Comparison of ENCODE assay signal across 24 mouse cellular contexts in genomic region chr19:6569021-6569420, GRCm38 (mm10). TPM values are rescaled to one million over a fixed set of nuclear protein-coding genes. Genes with fewer than 3 reads are reported as not detected.
DNase-seq lines count a peak whose midpoint lies in the region; ATAC-seq and TF ChIP-seq lines count a peak whose summit lies in the region.
"Had no signal": no experiment of that assay in that cellular context is flagged by ENCODE, and none has a peak within 500 bp of the region (broad histone marks: within the 10 kb centered on the region; RNA-seq: fewer than 3 reads in every experiment).

No protein-coding gene starts in this region.

- no peaks in the 10 kb centered on the region for H3K9me3 ChIP-seq in forebrain, embryonic 13.5 days (replicated peaks)
- H3K9me3 ChIP-seq in forebrain, postnatal 0 days (ENCODE audit: low read length) = no peaks in the 10 kb centered on the region
- no peaks in the 10 kb centered on the region for H3K9me3 ChIP-seq in midbrain, embryonic 11.5 days (ENCODE audit: control insufficient read depth, low read length)
- H3K9me3 ChIP-seq in midbrain, embryonic 14.5 days (ENCODE audit: control insufficient read depth, low read length) = no peaks in the 10 kb centered on the region
- H3K9me3 ChIP-seq: embryonic facial prominence, embryonic 13.5 days; forebrain, embryonic 15.5 days; G1E; heart, embryonic 10.5 days had no signal

- H3K9ac ChIP-seq in forebrain, embryonic 13.5 days = 0 out of 2 replicates have a peak overlapping the region, but pooled peaks have one; percentile 16
- no peak overlapping the region for H3K9ac ChIP-seq in forebrain, postnatal 0 days
- H3K9ac ChIP-seq in midbrain, embryonic 11.5 days (ENCODE audit: low read length) = no peak overlapping the region
- no peak overlapping the region for H3K9ac ChIP-seq in midbrain, embryonic 14.5 days (replicated peaks; ENCODE audit: low read length)
- H3K9ac ChIP-seq: embryonic facial prominence, embryonic 13.5 days; forebrain, embryonic 15.5 days; hindbrain, embryonic 14.5 days had no signal

- no peak overlapping the region for H3K27ac ChIP-seq in forebrain, embryonic 13.5 days
- H3K27ac ChIP-seq in forebrain, postnatal 0 days (ENCODE audit: low read depth, low read length) = no peak overlapping the region
- H3K27ac ChIP-seq in midbrain, embryonic 11.5 days (ENCODE audit: low read depth, low read length) = no peak overlapping the region
- no peak overlapping the region for H3K27ac ChIP-seq in midbrain, embryonic 14.5 days (replicated peaks; ENCODE audit: low read depth, low read length)
- H3K27ac ChIP-seq: embryonic facial prominence, embryonic 13.5 days; forebrain, embryonic 15.5 days; heart, embryonic 10.5 days; hindbrain, embryonic 14.5 days had no signal

- TF ChIP-seq CTCF in forebrain, postnatal 0 days (IDR thresholded peaks at IDR 0.05; ENCODE audit: low read depth) = no peak

- no peak overlapping the region for H3K4me2 ChIP-seq in forebrain, embryonic 13.5 days
- H3K4me2 ChIP-seq in forebrain, postnatal 0 days (ENCODE audit: low read depth) = no peak overlapping the region
- no peak overlapping the region for H3K4me2 ChIP-seq in midbrain, embryonic 11.5 days
- no peak overlapping the region for H3K4me2 ChIP-seq in midbrain, embryonic 14.5 days (ENCODE audit: low read length)
- H3K4me2 ChIP-seq: embryonic facial prominence, embryonic 13.5 days; forebrain, embryonic 15.5 days; hindbrain, embryonic 14.5 days had no signal

- no peaks in the 10 kb centered on the region for H3K27me3 ChIP-seq in forebrain, embryonic 13.5 days
- H3K27me3 ChIP-seq in forebrain, postnatal 0 days (ENCODE audit: insufficient read depth, low read length) = no peaks in the 10 kb centered on the region
- H3K27me3 ChIP-seq in midbrain, embryonic 11.5 days (ENCODE audit: control insufficient read depth, insufficient read depth, low read length) = no peaks in the 10 kb centered on the region
- H3K27me3 ChIP-seq in midbrain, embryonic 14.5 days (ENCODE audit: control insufficient read depth, insufficient read depth, low read length) = no peaks in the 10 kb centered on the region; the same call in 1 of the 2 replicates
- H3K27me3 ChIP-seq: forebrain, embryonic 15.5 days had no signal

- no peak overlapping the region for H3K4me3 ChIP-seq in forebrain, embryonic 13.5 days
- H3K4me3 ChIP-seq in forebrain, postnatal 0 days (ENCODE audit: low read depth, low read length) = no peak overlapping the region
- no peak overlapping the region for H3K4me3 ChIP-seq in midbrain, embryonic 11.5 days (ENCODE audit: low read depth, low read length)
- H3K4me3 ChIP-seq in midbrain, embryonic 14.5 days (replicated peaks; ENCODE audit: low read depth, low read length) = no peak overlapping the region
- H3K4me3 ChIP-seq: embryonic facial prominence, embryonic 13.5 days; forebrain, embryonic 15.5 days; heart, embryonic 10.5 days had no signal

- H3K4me1 ChIP-seq in forebrain, embryonic 13.5 days = peaks cover 9% of the 10 kb centered on the region
- no peaks in the 10 kb centered on the region for H3K4me1 ChIP-seq in forebrain, postnatal 0 days (ENCODE audit: insufficient read depth)
- H3K4me1 ChIP-seq in midbrain, embryonic 11.5 days (ENCODE audit: control insufficient read depth, insufficient read depth, low read length) = peaks cover 7% of the 10 kb centered on the region
- H3K4me1 ChIP-seq in midbrain, embryonic 14.5 days (ENCODE audit: control insufficient read depth, insufficient read depth, low read length) = peaks cover 8% of the 10 kb centered on the region; the same call in 1 of the 2 replicates
- H3K4me1 ChIP-seq: embryonic facial prominence, embryonic 13.5 days; forebrain, embryonic 15.5 days; heart, embryonic 10.5 days had no signal

- peak; percentile 47 for DNase-seq in cerebellum, adult 9-11 months
- no peak for DNase-seq in cerebellum, postnatal 4 days (ENCODE audit: low spot score in 2 of 2)
- DNase-seq in forebrain, postnatal 0 days = no peak
- DNase-seq in midbrain, embryonic 11.5 days (ENCODE audit: low spot score, missing footprints) = peak; percentile 69
- DNase-seq in midbrain, embryonic 14.5 days = no peak
- DNase-seq in brain, adult 2 months (ENCODE audit: low read depth, low spot score) = peak; percentile 15
- no peak for DNase-seq in urinary bladder, postnatal 36 days (ENCODE audit: low spot score in 2 of 2)
- DNase-seq: adrenal gland, adult 8-10 months; adrenal gland, postnatal 36 days; gastrocnemius, postnatal 10 days; heart, adult 18-20 months; heart, postnatal 10 days; heart, postnatal 4 days; kidney, adult 2 months had no signal

- H3K36me3 ChIP-seq in forebrain, embryonic 13.5 days (ENCODE audit: poor library complexity, severe bottlenecking) = no peaks in the 10 kb centered on the region
- H3K36me3 ChIP-seq in forebrain, postnatal 0 days (ENCODE audit: insufficient read depth) = no peaks in the 10 kb centered on the region
- no peaks in the 10 kb centered on the region for H3K36me3 ChIP-seq in midbrain, embryonic 11.5 days (ENCODE audit: control insufficient read depth, insufficient read depth, low read length)
- H3K36me3 ChIP-seq in midbrain, embryonic 14.5 days (ENCODE audit: control insufficient read depth, insufficient read depth, low read length) = no peaks in the 10 kb centered on the region
- H3K36me3 ChIP-seq: embryonic facial prominence, embryonic 13.5 days; forebrain, embryonic 15.5 days; G1E; heart, embryonic 10.5 days had no signal

- WGBS in forebrain, embryonic 13.5 days = 80% methylated on average over 5 of the region's 5 CpGs
- 80% methylated on average over 5 of the region's 5 CpGs for WGBS in forebrain, postnatal 0 days
- WGBS in midbrain, embryonic 11.5 days = 70% methylated on average over 5 of the region's 5 CpGs
- WGBS in midbrain, embryonic 14.5 days = 61% methylated on average over 5 of the region's 5 CpGs

- no peak for ATAC-seq in forebrain, embryonic 13.5 days
- ATAC-seq in forebrain, postnatal 0 days = no peak
- ATAC-seq in midbrain, embryonic 11.5 days (ENCODE audit: low FRiP score) = no peak
- no peak for ATAC-seq in midbrain, embryonic 14.5 days (ENCODE audit: low FRiP score, low TSS enrichment)
- ATAC-seq: forebrain, embryonic 15.5 days; intestine, embryonic 16.5 days had no signal

RNA-seq across cellular contexts. Expression of gene Slc22a12, which starts 26.2 kb away (rescaled TPM):
- polyA plus RNA-seq in forebrain, embryonic 13.5 days (2015; fragmentation: Nextera tagmentation; extraction: Ambion mirVana) = not detected in 2 replicates
- total RNA-seq in forebrain, postnatal 0 days (2014; rRNA removed) = not detected in 2 replicates
- 0.15 and 0.40 TPM in 2 replicates for polyA plus RNA-seq in forebrain, postnatal 0 days (2015; fragmentation: Nextera tagmentation; extraction: Ambion mirVana)
- polyA plus RNA-seq in midbrain, embryonic 11.5 days (2014; fragmentation: Nextera tagmentation; extraction: Ambion mirVana) = not detected in 2 replicates
- polyA plus RNA-seq in midbrain, embryonic 14.5 days (2014; fragmentation: Nextera tagmentation; extraction: Ambion mirVana) = not detected in 2 replicates
- total RNA-seq: G1E; gastrocnemius, postnatal 10 days; gastrocnemius, postnatal 4 days; heart, postnatal 10 days; heart, postnatal 4 days had no signal
- polyA plus RNA-seq: brain, embryonic 14.5 days; embryonic facial prominence, embryonic 13.5 days; forebrain, embryonic 15.5 days; G1E; heart, embryonic 10.5 days; heart, embryonic 14.5 days; hindbrain, embryonic 14.5 days; intestine, embryonic 16.5 days had no signal

Comparison
In these comparisons a context has a peak if more than half of its experiments do, and no peak if none do; other contexts are left out.
1. DNase-seq: peak in cerebellum, adult 9-11 months (single experiment), midbrain, embryonic 11.5 days (single experiment) and brain, adult 2 months (single experiment); none in cerebellum, postnatal 4 days (0 of 2), forebrain, postnatal 0 days (single experiment), midbrain, embryonic 14.5 days (single experiment) and urinary bladder, postnatal 36 days (0 of 2).